Mouse (Mus musculus) C2C12 (cell line): ENCODE results near the gene Smyd1.

ENCODE experiments used
- CTCF ChIP-seq: IDR thresholded peaks from one replicate; pipeline ENCODE4 v1.5.1; 2011; ENCODE audit not compliant: control insufficient read depth, insufficient read depth, insufficient read length
- FOSL1 ChIP-seq: IDR thresholded peaks from one replicate; pipeline ENCODE4 v1.8.0; 2011; ENCODE audit warnings: mild to moderate bottlenecking, low read length; ENCODE audit not compliant: poor library complexity, insufficient read depth, severe bottlenecking
- MYOD1 ChIP-seq: IDR thresholded peaks from one replicate; pipeline ENCODE4 v1.6.1; 2011; ENCODE audit warnings: low read depth; ENCODE audit not compliant: control insufficient read depth, insufficient read length
- MYOG ChIP-seq: IDR thresholded peaks from one replicate; pipeline ENCODE4 v1.6.1; 2011; ENCODE audit not compliant: control insufficient read depth, insufficient read length; ENCODE audit errors: extremely low read depth
- USF1 ChIP-seq: IDR thresholded peaks from one replicate; pipeline ENCODE4 v1.6.1; 2011; ENCODE audit warnings: low read depth, mild to moderate bottlenecking, control low read depth, moderate library complexity

GRCm38 (mm10) chr6:71298051-71298450 is 24.0 kb downstream of the Smyd1 start:
- no peak for TF ChIP-seq MYOD1
- no peak for TF ChIP-seq CTCF
- TF ChIP-seq USF1: no peak
- TF ChIP-seq MYOG: no peak
- TF ChIP-seq FOSL1: no peak
